Mouse (Mus musculus): Measurements from ENCODE around the gene Gm20826. TPM values are rescaled to one million over a fixed set of nuclear protein-coding genes. Genes with fewer than 3 reads are reported as not detected.
"Not testable (repeated sequence)": the region's sequence is repeated elsewhere in the genome, so short reads cannot be mapped to it uniquely, and the experiment has no call there.

Gm20826 gene
- polyA plus RNA-seq (2014; fragmentation: Nextera tagmentation; extraction: Ambion mirVana), result not detected in 2 replicates

DNA sequence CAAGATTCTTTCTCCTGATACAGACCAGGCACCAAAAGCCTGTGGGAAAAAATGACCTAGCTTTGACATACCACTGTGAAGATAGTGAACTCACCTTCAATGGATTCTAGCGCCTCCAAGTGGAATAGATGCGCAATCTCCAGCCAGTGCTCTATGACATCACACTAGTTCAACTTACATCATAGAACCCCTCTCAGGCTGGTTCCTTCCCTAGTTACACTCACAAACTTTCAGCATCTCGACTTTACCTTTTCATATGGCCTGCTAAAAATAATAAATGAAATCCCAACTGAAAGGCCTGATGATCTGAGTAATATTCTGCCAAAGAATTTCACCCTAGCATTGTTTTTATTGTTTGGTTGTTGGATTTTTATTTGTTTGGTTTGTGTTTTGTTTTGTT is at the start of gene Gm20826:
Gene Gm20826, minus strand, starts transcription at position 101 of the 400 bp plus-strand sequence.
- not testable (repeated sequence) for H3K27ac ChIP-seq (ENCODE audit: low read depth, low read length); H3K36me3 ChIP-seq (ENCODE audit: control insufficient read depth, insufficient read depth, low read length); H3K4me3 ChIP-seq (ENCODE audit: low read depth, low read length); DNase-seq (ENCODE audit: low spot score); H3K9ac ChIP-seq (ENCODE audit: low read depth, low read length); H3K9me3 ChIP-seq (ENCODE audit: control insufficient read depth, low read length); H3K27me3 ChIP-seq (replicated peaks; ENCODE audit: control insufficient read depth, insufficient read depth, low read length); ATAC-seq (replicated peaks; ENCODE audit: low FRiP score); H3K4me2 ChIP-seq; H3K4me1 ChIP-seq (replicated peaks; ENCODE audit: control insufficient read depth, insufficient read depth, low read length)
- no CpG with 5 or more reads among the region's 3 CpGs for WGBS

Other genes starting within 250 kb of the Gm20826 start
- gene Gm21788, start 233.5 kb downstream of the Gm20826 start, polyA plus RNA-seq (2014; fragmentation: Nextera tagmentation; extraction: Ambion mirVana), result not detected in 2 replicates
- gene Gm28576, start 84.5 kb upstream of the Gm20826 start, polyA plus RNA-seq (2014; fragmentation: Nextera tagmentation; extraction: Ambion mirVana), result not detected in 2 replicates

All from liver, embryonic 11.5 days (tissue).